Comparison of ENCODE assay signal across 8 mouse cellular contexts in genomic region chr10:21995661-21996308, GRCm38 (mm10).
A peak's percentile ranks its signal among the peaks of the same experiment; 100 is the strongest.
DNase-seq lines count a peak whose midpoint lies in the region; ATAC-seq and TF ChIP-seq lines count a peak whose summit lies in the region.

No protein-coding gene starts in this region.

- no peak overlapping the region for H3K27ac ChIP-seq in forebrain, embryonic 11.5 days (ENCODE audit: low read depth, low read length)
- H3K27ac ChIP-seq in layer of hippocampus, adult 2 months = peak overlapping the region; percentile 99
- no peak overlapping the region for H3K27ac ChIP-seq in lung, embryonic 15.5 days

- H3K4me1 ChIP-seq in forebrain, embryonic 11.5 days (replicated peaks; ENCODE audit: control insufficient read depth, insufficient read depth, low read length) = peaks cover 4% of the 10 kb centered on the region; the same call in 1 of the 2 replicates
- H3K4me1 ChIP-seq in lung, embryonic 15.5 days = peaks cover 23% of the 10 kb centered on the region

- peaks cover 11% of the 10 kb centered on the region; the same call in 1 of the 2 replicates for H3K27me3 ChIP-seq in forebrain, embryonic 11.5 days (ENCODE audit: control insufficient read depth, insufficient read depth, low read length)
- H3K27me3 ChIP-seq in lung, embryonic 15.5 days = peaks cover 6% of the 10 kb centered on the region; the same call in 1 of the 2 replicates

- peak; percentile 90 for TF ChIP-seq CTCF in layer of hippocampus, adult 2 months (conservative IDR thresholded peaks at IDR 0.05)

- 63% methylated on average over 11 of the region's 11 CpGs for WGBS in forebrain, embryonic 11.5 days
- 46% methylated on average over 11 of the region's 11 CpGs for WGBS in lung, embryonic 15.5 days

- peak overlapping the region; percentile 26; the same call in 1 of the 2 replicates for H3K4me2 ChIP-seq in forebrain, embryonic 11.5 days (ENCODE audit: low read depth, low read length, severe bottlenecking)
- peak overlapping the region; percentile 90 for H3K4me2 ChIP-seq in lung, embryonic 15.5 days

- ATAC-seq in forebrain, embryonic 11.5 days (replicated peaks; ENCODE audit: low FRiP score) = no peak
- no peak for ATAC-seq in lung, embryonic 15.5 days (ENCODE audit: borderline replicate concordance, extremely low read depth, low FRiP score, low TSS enrichment)

- peak; percentile 79 to 90 for DNase-seq in CD8-positive naive resting alpha-beta T cell, adult 2 months (ENCODE audit: low read depth in 2 of 2, low spot score in 2 of 2)
- DNase-seq in brain, adult 2 months (ENCODE audit: low read depth, low spot score) = peak; percentile 84
- DNase-seq in forebrain, embryonic 11.5 days (ENCODE audit: low spot score) = peak; percentile 86
- peak; percentile 82 to 88 for DNase-seq in heart, postnatal 14 days
- DNase-seq in layer of hippocampus, adult 2 months (ENCODE audit: low spot score in 2 of 2) = peak; percentile 55 to 87
- DNase-seq in ovary, postnatal 36 days (ENCODE audit: low spot score) = peak; percentile 77
- DNase-seq in urinary bladder, adult 18-20 months (ENCODE audit: low spot score in 2 of 2) = peak; percentile 59 to 78

- no peaks in the 10 kb centered on the region for H3K36me3 ChIP-seq in forebrain, embryonic 11.5 days (ENCODE audit: control insufficient read depth, insufficient read depth, low read length)
- 0 out of 2 replicates have a peak, but pooled peaks cover 7% of the 10 kb centered on the region for H3K36me3 ChIP-seq in lung, embryonic 15.5 days

- intact Hi-C loops in heart, postnatal 14 days (cut with DNase I) = loop anchor here (2.0 kb wide), 2 partner anchors 395 to 531 kb away; no protein-coding TSS in a partner anchor

- no peaks in the 10 kb centered on the region for H3K9me3 ChIP-seq in forebrain, embryonic 11.5 days (ENCODE audit: control insufficient read depth, low read length)
- no peaks in the 10 kb centered on the region for H3K9me3 ChIP-seq in lung, embryonic 15.5 days

- no peak overlapping the region for H3K9ac ChIP-seq in forebrain, embryonic 11.5 days (ENCODE audit: low read length)
- H3K9ac ChIP-seq in lung, embryonic 15.5 days = peak overlapping the region; percentile 36

- no peak overlapping the region for H3K4me3 ChIP-seq in forebrain, embryonic 11.5 days (ENCODE audit: low read depth, low read length)
- peak overlapping the region; percentile 97 for H3K4me3 ChIP-seq in layer of hippocampus, adult 2 months
- H3K4me3 ChIP-seq in lung, embryonic 15.5 days = peak overlapping the region; percentile 59
